Mouse (Mus musculus) spleen, postnatal 0 days (tissue): Measurements from ENCODE around the gene Pelo. TPM values are rescaled to one million over a fixed set of nuclear protein-coding genes. Genes with fewer than 3 reads are reported as not detected.

ENCODE experiments used
- polyA plus RNA-seq: library from polyadenylated mRNA; unstranded; fragments of >200 nt; fragmentation: Nextera tagmentation; extraction: Ambion mirVana; gene quantifications from 2 replicates; pipeline ENCODE4 v1.2.1, GENCODE M21; 2015

Pelo gene
- polyA plus RNA-seq, result 7.3 and 7.8 TPM in 2 replicates

GRCm38 (mm10) chr13:115090069-115090976, at the start of gene Pelo:
Gene Pelo (minus strand): TSS chr13:115090186.

GRCm38 (mm10) chr13:115101355-115102191, 11.6 kb upstream of the Pelo start, which contains the start of the genes Gm49395 and Itga1:
Gene Gm49395 (minus strand): TSS chr13:115101921.
Gene Itga1 (minus strand): TSS chr13:115101964.

Other genes starting within 250 kb of the Pelo start
- gene Itga2, start 158.1 kb downstream of the Pelo start, polyA plus RNA-seq, result 3.4 and 4.2 TPM in 2 replicates
- 5.6 and 6.8 TPM in 2 replicates for gene Gm49395, start 11.7 kb upstream of the Pelo start, polyA plus RNA-seq
- gene Itga1, start 11.8 kb upstream of the Pelo start, polyA plus RNA-seq, result 10.5 and 12.8 TPM in 2 replicates